Mouse (Mus musculus): ENCODE results near the gene Tgfbr3. TPM values are rescaled to one million over a fixed set of nuclear protein-coding genes. Genes with fewer than 3 reads are reported as not detected.

Gene Tgfbr3
- polyA plus RNA-seq (2012; rRNA removed), result 7.3 and 16.6 TPM in 2 replicates

GRCm38 (mm10) chr5:107289234-107289764 lies at the start of gene Tgfbr3:
Gene Tgfbr3, minus strand, starts transcription at chr5:107289629.

GRCm38 (mm10) chr5:107330916-107331421 lies 41.5 kb upstream of the Tgfbr3 start, which contains the start of gene Brdt:
Gene Brdt, plus strand, starts transcription at chr5:107331159.

Other genes starting within 250 kb of the Tgfbr3 start
- gene Brdt, start 41.5 kb upstream of the Tgfbr3 start, polyA plus RNA-seq (2012; rRNA removed), result 0.37 and 0.62 TPM in 2 replicates
- 3.9 and 6.7 TPM in 2 replicates for gene Ephx4, start 113.1 kb upstream of the Tgfbr3 start, polyA plus RNA-seq (2012; rRNA removed)
- not detected in 2 replicates for gene Lpcat2b, start 141.9 kb upstream of the Tgfbr3 start, polyA plus RNA-seq (2012; rRNA removed)
- gene Btbd8, start 148.4 kb upstream of the Tgfbr3 start, polyA plus RNA-seq (2012; rRNA removed), result 0.15 and 0.21 TPM in 2 replicates
- gene Gm42669, start 218.0 kb upstream of the Tgfbr3 start, polyA plus RNA-seq (2012; rRNA removed), result not detected in 2 replicates
- gene 1700028K03Rik, start 245.1 kb upstream of the Tgfbr3 start, polyA plus RNA-seq (2012; rRNA removed), result 0.02 TPM in 1 of 2 replicates, not detected in the other